Comparison of ENCODE assay signal across 8 mouse cellular contexts in genomic region chr11:56159412-56160074, GRCm38 (mm10).
DNase-seq lines count a peak whose midpoint lies in the region; ATAC-seq lines count a peak whose summit lies in the region.

No protein-coding gene starts in this region.

- H3K27me3 ChIP-seq in midbrain, embryonic 12.5 days = peaks cover 9% of the 10 kb centered on the region

- ATAC-seq in midbrain, embryonic 12.5 days (ENCODE audit: low FRiP score, low read depth) = peak; percentile 47; the same call in 1 of the 2 replicates

- WGBS in midbrain, embryonic 12.5 days = 37% methylated on average over 10 of the region's 10 CpGs

- DNase-seq in urinary bladder, postnatal 14 days (ENCODE audit: low spot score) = peak; percentile 22
- DNase-seq in urinary bladder, postnatal 10 days (ENCODE audit: low spot score) = no peak
- peak; percentile 32 for DNase-seq in embryo, embryonic 11.5 days (ENCODE audit: low read depth, low spot score)
- DNase-seq in heart, postnatal 4 days = peak; percentile 46
- DNase-seq in left cerebral cortex, adult 11 months (ENCODE audit: low spot score) = peak; percentile 34
- DNase-seq in B cell, adult 2 months = no peak
- DNase-seq in urinary bladder, postnatal 25 days (ENCODE audit: low spot score) = no peak

- H3K9ac ChIP-seq in midbrain, embryonic 12.5 days (replicated peaks) = no peak overlapping the region

- H3K9me3 ChIP-seq in midbrain, embryonic 12.5 days = no peaks in the 10 kb centered on the region

- peaks cover 13% of the 10 kb centered on the region; the same call in 1 of the 2 replicates for H3K4me1 ChIP-seq in midbrain, embryonic 12.5 days

- H3K4me2 ChIP-seq in midbrain, embryonic 12.5 days (replicated peaks) = no peak overlapping the region

- H3K4me3 ChIP-seq in midbrain, embryonic 12.5 days = no peak overlapping the region

- no peak overlapping the region for H3K27ac ChIP-seq in midbrain, embryonic 12.5 days (replicated peaks)

- no peaks in the 10 kb centered on the region for H3K36me3 ChIP-seq in midbrain, embryonic 12.5 days

Comparison
In these comparisons a context has a peak if more than half of its experiments do, and no peak if none do; other contexts are left out.
1. DNase-seq: peak in urinary bladder, postnatal 14 days (single experiment), embryo, embryonic 11.5 days (single experiment), heart, postnatal 4 days (single experiment) and left cerebral cortex, adult 11 months (single experiment); none in urinary bladder, postnatal 10 days (single experiment), B cell, adult 2 months (0 of 2) and urinary bladder, postnatal 25 days (single experiment).